21 mouse cellular contexts compared by ENCODE assay signal in the genomic region with DNA sequence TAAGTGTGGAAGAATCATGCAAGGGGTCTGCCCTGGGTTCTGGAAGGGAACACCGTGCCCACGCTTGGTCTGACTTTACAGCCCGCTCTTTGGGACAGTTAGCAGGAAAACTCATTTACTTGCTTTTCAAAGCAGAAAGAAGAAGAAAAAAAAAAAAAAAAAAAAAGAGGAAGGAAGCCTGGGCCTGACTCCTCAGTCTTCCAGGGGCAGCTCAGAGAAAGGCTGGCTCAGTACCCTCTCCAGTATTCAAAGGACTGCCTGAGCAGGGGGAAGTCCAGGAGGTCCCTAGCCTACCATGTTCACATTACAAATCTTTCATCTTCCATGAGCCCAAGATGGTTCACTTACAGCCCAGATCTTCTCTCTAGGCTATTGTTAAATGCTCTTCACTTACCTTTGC.
"Had no signal": no experiment of that assay in that cellular context is flagged by ENCODE, and none has a peak within 500 bp of the region (broad histone marks: within the 10 kb centered on the region; RNA-seq: fewer than 3 reads in every experiment).

No protein-coding gene starts in this region.

- H3K4me1 ChIP-seq: lung, embryonic 15.5 days; midbrain, embryonic 10.5 days; midbrain, embryonic 12.5 days; neural tube, embryonic 13.5 days; neural tube, embryonic 15.5 days; stomach, embryonic 15.5 days had no signal

- H3K27ac ChIP-seq: lung, embryonic 15.5 days; midbrain, embryonic 10.5 days; midbrain, embryonic 12.5 days; neural tube, embryonic 13.5 days; neural tube, embryonic 15.5 days; stomach, embryonic 15.5 days; stomach, postnatal 0 days had no signal

- ATAC-seq: liver, postnatal 0 days; lung, postnatal 0 days; midbrain, embryonic 16.5 days had no signal

- H3K9ac ChIP-seq: liver, postnatal 0 days; lung, embryonic 15.5 days; midbrain, embryonic 12.5 days; neural tube, embryonic 13.5 days; neural tube, embryonic 15.5 days; stomach, embryonic 15.5 days had no signal

- H3K27me3 ChIP-seq: lung, embryonic 15.5 days; midbrain, embryonic 12.5 days; neural tube, embryonic 13.5 days; neural tube, embryonic 15.5 days; stomach, embryonic 15.5 days had no signal

- DNase-seq: liver, postnatal 0 days; lung, adult 2 months; lung, postnatal 14 days; lung, postnatal 36 days; midbrain, embryonic 14.5 days; retina, postnatal 1 day; right cerebral cortex, adult 18-20 months; right cerebral cortex, postnatal 14 days; thymus, adult 2 months; thymus, postnatal 25 days; thymus, postnatal 4 days had no signal

- H3K9me3 ChIP-seq: lung, embryonic 15.5 days; neural tube, embryonic 13.5 days; neural tube, embryonic 15.5 days; stomach, embryonic 15.5 days had no signal

- H3K4me3 ChIP-seq: lung, embryonic 15.5 days; midbrain, embryonic 10.5 days; midbrain, embryonic 12.5 days; myocyte; neural tube, embryonic 13.5 days; neural tube, embryonic 15.5 days; stomach, embryonic 15.5 days had no signal

- H3K36me3 ChIP-seq: lung, embryonic 15.5 days; midbrain, embryonic 10.5 days; midbrain, embryonic 12.5 days; neural tube, embryonic 13.5 days; neural tube, embryonic 15.5 days; stomach, embryonic 15.5 days had no signal
